Mouse (Mus musculus) T-helper 1 cell (primary cell): ENCODE data around the gene Slc24a4.

Experiments
- in situ Hi-C: fragments of 300-600 bp; cut with MboI, MseI; formaldehyde crosslinking; loops from one replicate; pipeline ENCODE4 v1.15.1; 2025; ENCODE audit warnings: high pct_unique_total_duplicates

Gene Slc24a4

GRCm38 (mm10) chr12:102248104-102248503 is 119.6 kb downstream of the Slc24a4 start:
- in situ Hi-C loops: no loop called here

- in situ Hi-C loops: no loop called here
Measured at GRCm38 (mm10) chr12:102250316-102250715, 121.8 kb downstream of the Slc24a4 start.

GRCm38 (mm10) chr12:102251070-102251469 is 122.5 kb downstream of the Slc24a4 start:
- in situ Hi-C loops: no loop called here

- in situ Hi-C loops: no loop called here
Measured at GRCm38 (mm10) chr12:102251985-102252384, 123.5 kb downstream of the Slc24a4 start.

GRCm38 (mm10) chr12:102252525-102252924 is 124.0 kb downstream of the Slc24a4 start:
- in situ Hi-C loops: no loop called here

- in situ Hi-C loops: no loop called here
Measured at GRCm38 (mm10) chr12:102255012-102255411, 126.5 kb downstream of the Slc24a4 start.

- in situ Hi-C loops: no loop called here
Measured at GRCm38 (mm10) chr12:102258522-102259112, 130.1 kb downstream of the Slc24a4 start.

GRCm38 (mm10) chr12:102261933-102262396 is 133.4 kb downstream of the Slc24a4 start:
- in situ Hi-C loops: no loop called here

- in situ Hi-C loops: no loop called here
Measured at GRCm38 (mm10) chr12:102262809-102263208, 134.3 kb downstream of the Slc24a4 start.

GRCm38 (mm10) chr12:102263249-102263648 is 134.7 kb downstream of the Slc24a4 start:
- in situ Hi-C loops: no loop called here

GRCm38 (mm10) chr12:102266433-102266832 is 137.9 kb downstream of the Slc24a4 start:
- in situ Hi-C loops: no loop called here

- in situ Hi-C loops: no loop called here
Measured at GRCm38 (mm10) chr12:102269144-102269543, 140.6 kb downstream of the Slc24a4 start.

GRCm38 (mm10) chr12:102270776-102271405 is 142.4 kb downstream of the Slc24a4 start:
- in situ Hi-C loops: no loop called here

- in situ Hi-C loops: no loop called here
Measured at GRCm38 (mm10) chr12:102271447-102271846, 142.9 kb downstream of the Slc24a4 start.

- in situ Hi-C loops: loop anchor here (25.0 kb wide), 1 partner anchor 1189 kb away; the partner anchor contains the start of gene Ppp4r3a
Measured at GRCm38 (mm10) chr12:102275833-102276443, 147.4 kb downstream of the Slc24a4 start.

- in situ Hi-C loops: loop anchor here (25.0 kb wide), 1 partner anchor 1193 kb away; the partner anchor contains the start of gene Ppp4r3a
Measured at GRCm38 (mm10) chr12:102280290-102280689, 151.8 kb downstream of the Slc24a4 start.

- in situ Hi-C loops: loop anchor here (25.0 kb wide), 1 partner anchor 1194 kb away; the partner anchor contains the start of gene Ppp4r3a
Measured at GRCm38 (mm10) chr12:102280867-102281503, 152.5 kb downstream of the Slc24a4 start.

GRCm38 (mm10) chr12:102282126-102282525 is 153.6 kb downstream of the Slc24a4 start:
- in situ Hi-C loops: loop anchor here (25.0 kb wide), 1 partner anchor 1195 kb away; the partner anchor contains the start of gene Ppp4r3a

GRCm38 (mm10) chr12:102282763-102283482 is 154.4 kb downstream of the Slc24a4 start, which contains the start of gene Rin3:
Gene Rin3, plus strand, starts transcription at chr12:102283048.
- in situ Hi-C loops: loop anchor here (25.0 kb wide), 1 partner anchor 1196 kb away; the partner anchor contains the start of gene Ppp4r3a

GRCm38 (mm10) chr12:102283483-102284266 is 155.1 kb downstream of the Slc24a4 start:
- in situ Hi-C loops: loop anchor here (25.0 kb wide), 1 partner anchor 1196 kb away; the partner anchor contains the start of gene Ppp4r3a
